Mouse (Mus musculus): ENCODE results near the gene Kcnh8. TPM values are rescaled to one million over a fixed set of nuclear protein-coding genes. Genes with fewer than 3 reads are reported as not detected.
A peak's percentile ranks its signal among the peaks of the same experiment; 100 is the strongest.

Gene Kcnh8
- total RNA-seq (2021): under 1 TPM; 0.16 to 0.21 TPM
- long read RNA-seq, experiment 1: 0 reads
- long read RNA-seq, experiment 2, full-length matches to known transcripts: 1 of 1 reads
- long read RNA-seq, experiment 2, partial matches to known transcripts: 0 of 1 reads
- long read RNA-seq, experiment 2, other reads (novel, unspliced or antisense): 0 of 1 reads

GRCm38 (mm10) chr17:52602093-52602780 is at the start of gene Kcnh8:
Gene Kcnh8 (plus strand): TSS chr17:52602709.
- intact Hi-C loops (cut with DNase I; ENCODE audit: low total_unique reads): no loop called here
- no peak for DNase-seq

GRCm38 (mm10) chr17:52559961-52560720 is 42.4 kb upstream of the Kcnh8 start:
- DNase-seq: peak; percentile 11
- intact Hi-C loops (cut with DNase I; ENCODE audit: low total_unique reads): no loop called here

GRCm38 (mm10) chr17:52565467-52566155 is 36.9 kb upstream of the Kcnh8 start:
- no peak for DNase-seq
- intact Hi-C loops (cut with DNase I; ENCODE audit: low total_unique reads): no loop called here

GRCm38 (mm10) chr17:52569584-52570270 is 32.8 kb upstream of the Kcnh8 start:
- intact Hi-C loops (cut with DNase I; ENCODE audit: low total_unique reads): no loop called here
- no peak for DNase-seq

GRCm38 (mm10) chr17:52572229-52572628 is 30.3 kb upstream of the Kcnh8 start:
- intact Hi-C loops (cut with DNase I; ENCODE audit: low total_unique reads): no loop called here
- no peak for DNase-seq

GRCm38 (mm10) chr17:52591503-52592194 is 10.9 kb upstream of the Kcnh8 start:
- DNase-seq: no peak
- intact Hi-C loops (cut with DNase I; ENCODE audit: low total_unique reads): no loop called here

- DNase-seq: no peak
- intact Hi-C loops (cut with DNase I; ENCODE audit: low total_unique reads): no loop called here
Measured at GRCm38 (mm10) chr17:52599141-52599540, 3.4 kb upstream of the Kcnh8 start.

- peak; percentile 4 for DNase-seq
- intact Hi-C loops (cut with DNase I; ENCODE audit: low total_unique reads): no loop called here
Measured at GRCm38 (mm10) chr17:52600882-52601371, 1.6 kb upstream of the Kcnh8 start.

- intact Hi-C loops (cut with DNase I; ENCODE audit: low total_unique reads): no loop called here
Measured at GRCm38 (mm10) chr17:52602781-52603170, 267 bp downstream of the Kcnh8 start.

GRCm38 (mm10) chr17:52603411-52603810 is 902 bp downstream of the Kcnh8 start:
- DNase-seq: no peak
- intact Hi-C loops (cut with DNase I; ENCODE audit: low total_unique reads): no loop called here

More at GRCm38 (mm10) chr17:52602781-52603170, 267 bp downstream of the Kcnh8 start:
- DNase-seq: no peak

GRCm38 (mm10) chr17:52611382-52611781 is 8.9 kb downstream of the Kcnh8 start:
- DNase-seq: no peak
- intact Hi-C loops (cut with DNase I; ENCODE audit: low total_unique reads): no loop called here

GRCm38 (mm10) chr17:52649186-52649585 is 46.7 kb downstream of the Kcnh8 start:
- intact Hi-C loops (cut with DNase I; ENCODE audit: low total_unique reads): no loop called here
- no peak for DNase-seq

GRCm38 (mm10) chr17:52691988-52692387 is 89.5 kb downstream of the Kcnh8 start:
- no peak for DNase-seq
- intact Hi-C loops (cut with DNase I; ENCODE audit: low total_unique reads): no loop called here

GRCm38 (mm10) chr17:52701944-52702343 is 99.4 kb downstream of the Kcnh8 start:
- intact Hi-C loops (cut with DNase I; ENCODE audit: low total_unique reads): no loop called here
- DNase-seq: no peak

GRCm38 (mm10) chr17:52712319-52712718 is 109.8 kb downstream of the Kcnh8 start:
- intact Hi-C loops (cut with DNase I; ENCODE audit: low total_unique reads): no loop called here
- no peak for DNase-seq

- intact Hi-C loops (cut with DNase I; ENCODE audit: low total_unique reads): no loop called here
- no peak for DNase-seq
Measured at GRCm38 (mm10) chr17:52722214-52722613, 119.7 kb downstream of the Kcnh8 start.

- DNase-seq: no peak
Measured at GRCm38 (mm10) chr17:52728806-52729205, 126.3 kb downstream of the Kcnh8 start.

GRCm38 (mm10) chr17:52738436-52738835 is 135.9 kb downstream of the Kcnh8 start:
- intact Hi-C loops (cut with DNase I; ENCODE audit: low total_unique reads): no loop called here
- no peak for DNase-seq

More at GRCm38 (mm10) chr17:52728806-52729205, 126.3 kb downstream of the Kcnh8 start:
- intact Hi-C loops (cut with DNase I; ENCODE audit: low total_unique reads): no loop called here

- intact Hi-C loops (cut with DNase I; ENCODE audit: low total_unique reads): no loop called here
Measured at GRCm38 (mm10) chr17:52788151-52788550, 185.6 kb downstream of the Kcnh8 start.

More at GRCm38 (mm10) chr17:52788151-52788550, 185.6 kb downstream of the Kcnh8 start:
- no peak for DNase-seq

Measured in gastrocnemius, postnatal 14 days (tissue).